ENCODE assay signal across 16 mouse cellular contexts in genomic region chr1:183660541-183660940, GRCm38 (mm10).
"Had no signal": no experiment of that assay in that cellular context is flagged by ENCODE, and none has a peak within 500 bp of the region (broad histone marks: within the 10 kb centered on the region; RNA-seq: fewer than 3 reads in every experiment).

No protein-coding gene starts in this region.

- DNase-seq: heart, postnatal 10 days; heart, postnatal 14 days; heart, postnatal 36 days; heart, postnatal 4 days; kidney, adult 11 months; kidney, adult 18-20 months; kidney, adult 2 months; kidney, adult 8-10 months; kidney, adult 9 months; kidney, postnatal 10 days; kidney, postnatal 14 days; kidney, postnatal 25 days; kidney, postnatal 36 days; kidney, postnatal 4 days; layer of hippocampus, adult 9-11 months; layer of hippocampus, postnatal 36 days had no signal
